Mouse (Mus musculus): ENCODE results near the gene Stmn3. TPM values are rescaled to one million over a fixed set of nuclear protein-coding genes. Genes with fewer than 3 reads are reported as not detected.

Stmn3 gene
- polyA plus RNA-seq (2016; fragmentation: Nextera tagmentation; extraction: Ambion mirVana): 122 and 329 TPM in 2 replicates

DNA sequence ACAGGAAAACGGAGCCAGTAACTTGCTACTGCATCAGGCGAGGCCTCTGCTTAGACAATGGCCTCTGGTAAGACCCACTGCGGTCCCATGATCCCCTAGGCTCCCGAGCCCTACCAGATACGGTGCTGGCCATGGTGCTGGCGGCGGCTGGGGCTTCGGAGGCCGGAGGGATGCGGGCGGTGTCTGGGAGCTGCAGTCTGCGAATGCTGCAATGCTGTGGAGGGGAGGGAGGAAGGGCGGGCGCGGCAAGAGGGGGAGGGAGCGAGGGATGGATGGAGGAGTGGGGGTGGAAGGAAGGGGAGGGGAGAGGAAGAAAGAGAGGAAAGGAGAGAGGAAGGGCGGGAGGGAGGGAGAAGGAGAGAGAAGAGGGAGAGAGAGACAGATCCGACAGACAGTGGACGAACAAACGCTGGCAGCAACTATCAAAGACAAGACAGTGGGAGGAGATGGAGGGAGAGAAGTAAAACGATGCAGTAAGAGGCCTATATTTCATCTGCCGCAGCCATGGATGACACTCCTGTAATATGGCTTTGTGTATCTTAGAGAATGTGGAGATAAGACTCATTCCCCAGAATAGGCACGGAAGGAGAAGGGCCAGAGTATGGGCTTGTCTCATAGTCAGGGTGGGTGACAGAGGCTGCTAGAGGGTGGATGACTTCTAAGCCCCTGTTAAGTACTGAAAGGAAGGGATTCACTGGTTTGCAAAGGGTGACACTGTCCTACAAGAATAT is at the start of gene Stmn3:
Stmn3 (minus strand) TSS at position 421 of the 731 bp plus-strand sequence.
- peak within 1 kb of the TSS; percentile 68 for H3K4me3 ChIP-seq
- H3K9me3 ChIP-seq: no peaks in the 10 kb centered on the region
- no peaks in the 10 kb centered on the region for H3K36me3 ChIP-seq
- peaks cover 25% of the 10 kb centered on the region for H3K4me1 ChIP-seq (replicated peaks)
- peaks cover 65% of the 10 kb centered on the region for H3K27me3 ChIP-seq (ENCODE audit: insufficient read depth, poor library complexity, severe bottlenecking)
- H3K27ac ChIP-seq: peak within 1 kb of the TSS; percentile 90
- DNase-seq (ENCODE audit: low spot score): peak; percentile 80
- 4% methylated on average over 23 of the region's 23 CpGs for WGBS

GRCm38 (mm10) chr2:181363946-181364345 is 49.6 kb upstream of the Stmn3 start:
- peaks cover 41% of the 10 kb centered on the region for H3K4me1 ChIP-seq (replicated peaks)
- H3K4me3 ChIP-seq: peak overlapping the region; percentile 90
- H3K27ac ChIP-seq: no peak overlapping the region
- peaks cover 62% of the 10 kb centered on the region for H3K36me3 ChIP-seq
- no peak for DNase-seq (ENCODE audit: low spot score)
- H3K9me3 ChIP-seq: no peaks in the 10 kb centered on the region
- 81% methylated on average over 3 of the region's 3 CpGs for WGBS
- no peaks in the 10 kb centered on the region for H3K27me3 ChIP-seq (ENCODE audit: insufficient read depth, poor library complexity, severe bottlenecking)

DNA sequence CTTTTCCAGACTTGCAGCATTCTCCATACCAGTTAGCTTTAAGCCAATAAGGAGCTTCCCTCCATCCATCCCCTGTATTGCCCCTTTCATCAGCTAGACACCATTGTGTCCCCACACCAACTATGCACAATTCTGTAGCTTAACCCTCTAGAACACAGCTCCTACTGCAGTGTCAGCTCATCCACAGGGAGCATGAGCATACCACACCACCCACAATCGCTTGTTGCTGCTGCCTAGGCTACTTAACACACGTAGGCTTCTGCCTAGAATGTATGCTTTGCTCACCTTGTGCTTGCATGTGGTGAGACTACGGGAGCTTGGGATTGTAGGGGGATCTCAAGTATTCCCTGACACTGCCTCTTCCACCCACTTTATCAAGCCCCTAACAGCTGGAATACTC is 42.5 kb upstream of the Stmn3 start:
- no peak overlapping the region for H3K27ac ChIP-seq
- H3K9me3 ChIP-seq: no peaks in the 10 kb centered on the region
- WGBS: 83% methylated on average over 3 of the region's 3 CpGs
- peaks cover 100% of the 10 kb centered on the region for H3K36me3 ChIP-seq
- no peak overlapping the region for H3K4me3 ChIP-seq
- H3K27me3 ChIP-seq (ENCODE audit: insufficient read depth, poor library complexity, severe bottlenecking): no peaks in the 10 kb centered on the region
- H3K4me1 ChIP-seq (replicated peaks): no peaks in the 10 kb centered on the region
- no peak for DNase-seq (ENCODE audit: low spot score)

DNA sequence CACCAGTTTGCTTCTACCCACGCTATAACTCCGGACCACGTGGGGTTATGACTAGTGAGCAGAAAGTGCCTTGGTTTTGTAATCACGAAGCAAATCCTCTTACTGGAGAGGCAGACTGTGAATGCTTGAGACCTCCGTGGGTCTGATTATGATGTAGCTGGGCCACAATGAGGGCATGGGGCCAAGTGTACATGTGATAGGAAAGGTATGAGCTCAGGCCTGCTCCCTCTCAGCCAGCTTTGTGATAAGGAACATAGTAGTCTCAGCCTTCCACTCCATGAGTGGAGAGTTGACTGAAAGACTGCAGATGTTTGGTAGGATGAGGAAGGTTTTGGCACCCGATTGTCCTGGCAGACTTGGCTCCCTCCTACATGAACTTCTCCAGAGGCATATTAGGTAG is 28.5 kb upstream of the Stmn3 start:
- WGBS: 97% methylated on average over 6 of the region's 6 CpGs
- no peak for DNase-seq (ENCODE audit: low spot score)
- H3K9me3 ChIP-seq: no peaks in the 10 kb centered on the region
- H3K27me3 ChIP-seq (ENCODE audit: insufficient read depth, poor library complexity, severe bottlenecking): no peaks in the 10 kb centered on the region
- no peak overlapping the region for H3K4me3 ChIP-seq
- H3K36me3 ChIP-seq: peaks cover 95% of the 10 kb centered on the region
- no peak overlapping the region for H3K27ac ChIP-seq
- no peaks in the 10 kb centered on the region for H3K4me1 ChIP-seq (replicated peaks)

DNA sequence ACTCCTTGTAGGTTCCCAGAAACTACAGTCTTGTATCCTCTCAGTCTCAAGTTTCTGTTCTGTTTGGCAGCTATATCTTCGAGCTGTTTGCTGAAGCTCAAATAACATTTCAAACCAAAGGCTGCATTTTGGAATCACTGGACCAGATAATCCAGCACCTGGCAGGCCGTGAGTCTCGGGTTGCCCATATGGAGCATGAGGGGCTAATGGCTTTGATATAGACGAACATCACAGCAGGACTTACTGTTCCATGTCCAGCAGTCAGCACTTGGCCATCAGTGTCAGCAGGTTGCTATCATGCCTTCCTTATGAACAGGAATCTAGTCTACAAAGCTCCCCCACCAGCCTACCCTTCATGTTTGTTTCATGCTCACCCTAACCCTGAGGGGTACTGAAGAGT is 26.1 kb upstream of the Stmn3 start:
- WGBS: 90% methylated on average over 4 of the region's 4 CpGs
- no peak overlapping the region for H3K27ac ChIP-seq
- no peak for DNase-seq (ENCODE audit: low spot score)
- peaks cover 95% of the 10 kb centered on the region for H3K36me3 ChIP-seq
- no peaks in the 10 kb centered on the region for H3K27me3 ChIP-seq (ENCODE audit: insufficient read depth, poor library complexity, severe bottlenecking)
- no peaks in the 10 kb centered on the region for H3K4me1 ChIP-seq (replicated peaks)
- no peaks in the 10 kb centered on the region for H3K9me3 ChIP-seq
- no peak overlapping the region for H3K4me3 ChIP-seq

DNA sequence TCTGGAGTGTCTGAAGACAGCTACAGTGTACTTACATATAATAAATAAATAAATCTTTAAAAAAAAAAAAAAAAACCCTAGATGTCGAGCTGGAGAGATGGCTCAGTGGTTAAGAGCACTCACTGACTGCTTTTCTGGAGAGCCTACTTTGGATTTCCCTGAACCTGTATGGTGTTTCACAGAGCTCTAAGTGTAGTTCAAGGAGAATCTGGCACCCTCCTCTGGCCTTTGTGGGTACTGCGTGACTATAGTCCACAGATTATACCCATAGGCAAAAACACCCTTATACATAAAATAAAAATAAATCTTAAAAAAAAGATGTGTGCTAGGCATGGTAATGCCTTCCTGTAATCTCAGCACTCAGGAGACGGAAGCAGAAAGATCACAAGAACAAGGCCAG is 19.7 kb upstream of the Stmn3 start:
- H3K27ac ChIP-seq: no peak overlapping the region
- H3K4me1 ChIP-seq (replicated peaks): no peaks in the 10 kb centered on the region
- WGBS: 64% methylated on average over 3 of the region's 3 CpGs
- no peaks in the 10 kb centered on the region for H3K27me3 ChIP-seq (ENCODE audit: insufficient read depth, poor library complexity, severe bottlenecking)
- DNase-seq (ENCODE audit: low spot score): peak; percentile 61
- H3K9me3 ChIP-seq: no peaks in the 10 kb centered on the region
- H3K36me3 ChIP-seq: peaks cover 93% of the 10 kb centered on the region
- no peak overlapping the region for H3K4me3 ChIP-seq

- Histone ChIP-seq H3K27ac (no peak overlapping the region), H3K9me3 (no peaks in the 10 kb centered on the region), H3K4me1 (replicated peaks) (no peaks in the 10 kb centered on the region), H3K36me3 (peaks cover 93% of the 10 kb centered on the region), H3K27me3 (ENCODE audit: insufficient read depth, poor library complexity, severe bottlenecking) (no peaks in the 10 kb centered on the region), H3K4me3 (no peak overlapping the region)
- DNase-seq (ENCODE audit: low spot score): no peak
Observed at GRCm38 (mm10) chr2:181332542-181332941, 18.2 kb upstream of the Stmn3 start.

DNA sequence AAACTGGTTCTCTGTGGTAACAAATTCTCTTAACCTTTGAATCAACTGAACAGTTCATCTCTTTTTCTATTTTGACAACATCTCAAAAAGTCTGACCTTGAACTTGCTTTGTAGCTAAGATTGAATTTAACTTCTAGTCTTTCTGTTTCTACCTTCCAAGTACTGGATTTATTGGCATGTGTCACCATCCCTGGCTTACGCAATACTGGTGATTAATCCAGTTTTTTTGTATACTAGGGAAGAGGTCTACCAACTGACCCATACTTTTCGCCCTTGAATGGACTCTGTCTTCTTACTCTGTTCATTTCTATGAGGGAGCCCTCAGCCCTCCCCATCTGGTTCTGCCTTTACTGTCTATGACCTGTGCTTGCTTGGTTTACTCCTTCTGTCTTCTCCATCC is 11.8 kb upstream of the Stmn3 start:
- Histone ChIP-seq H3K4me1 (replicated peaks) (no peaks in the 10 kb centered on the region), H3K27me3 (ENCODE audit: insufficient read depth, poor library complexity, severe bottlenecking) (no peaks in the 10 kb centered on the region), H3K27ac (no peak overlapping the region), H3K36me3 (peaks cover 92% of the 10 kb centered on the region), H3K4me3 (no peak overlapping the region), H3K9me3 (no peaks in the 10 kb centered on the region)
- 96% methylated on average over 2 of the region's 2 CpGs for WGBS
- no peak for DNase-seq (ENCODE audit: low spot score)

DNA sequence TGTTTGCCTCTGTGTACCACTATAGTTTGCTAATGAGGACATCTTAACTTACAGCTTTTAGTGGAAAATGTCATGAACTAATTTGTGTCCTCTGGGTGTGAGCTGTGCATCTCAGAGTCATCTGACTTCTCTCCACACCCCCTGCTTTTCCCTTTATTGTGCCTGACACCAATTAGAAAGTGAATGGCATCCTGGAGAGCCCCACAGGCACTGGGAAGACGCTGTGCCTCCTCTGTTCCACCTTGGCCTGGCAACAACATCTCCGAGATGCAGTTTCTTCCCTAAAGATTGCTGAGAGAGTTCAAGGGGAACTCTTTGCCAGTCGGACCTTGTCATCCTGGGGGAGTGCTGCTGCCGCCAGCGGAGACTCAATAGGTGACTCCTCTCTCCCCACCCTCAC is 7.8 kb upstream of the Stmn3 start:
- DNase-seq (ENCODE audit: low spot score): no peak
- no peak overlapping the region for H3K27ac ChIP-seq
- H3K9me3 ChIP-seq: no peaks in the 10 kb centered on the region
- peaks cover 3% of the 10 kb centered on the region; the same call in 1 of the 2 replicates for H3K27me3 ChIP-seq (ENCODE audit: insufficient read depth, poor library complexity, severe bottlenecking)
- 72% methylated on average over 5 of the region's 5 CpGs for WGBS
- no peak overlapping the region for H3K4me3 ChIP-seq
- H3K36me3 ChIP-seq: peaks cover 53% of the 10 kb centered on the region
- peaks cover 17% of the 10 kb centered on the region for H3K4me1 ChIP-seq (replicated peaks)

- no peak for DNase-seq (ENCODE audit: low spot score)
- WGBS: 14% methylated on average over 7 of the region's 7 CpGs
- no peaks in the 10 kb centered on the region for H3K9me3 ChIP-seq
- peaks cover 32% of the 10 kb centered on the region for H3K36me3 ChIP-seq
- peak overlapping the region; percentile 69 for H3K4me3 ChIP-seq
- H3K27ac ChIP-seq: peak overlapping the region; percentile 91
- peaks cover 17% of the 10 kb centered on the region for H3K4me1 ChIP-seq (replicated peaks)
- peaks cover 21% of the 10 kb centered on the region for H3K27me3 ChIP-seq (ENCODE audit: insufficient read depth, poor library complexity, severe bottlenecking)
Observed at GRCm38 (mm10) chr2:181320103-181320499, 5.8 kb upstream of the Stmn3 start.

DNA sequence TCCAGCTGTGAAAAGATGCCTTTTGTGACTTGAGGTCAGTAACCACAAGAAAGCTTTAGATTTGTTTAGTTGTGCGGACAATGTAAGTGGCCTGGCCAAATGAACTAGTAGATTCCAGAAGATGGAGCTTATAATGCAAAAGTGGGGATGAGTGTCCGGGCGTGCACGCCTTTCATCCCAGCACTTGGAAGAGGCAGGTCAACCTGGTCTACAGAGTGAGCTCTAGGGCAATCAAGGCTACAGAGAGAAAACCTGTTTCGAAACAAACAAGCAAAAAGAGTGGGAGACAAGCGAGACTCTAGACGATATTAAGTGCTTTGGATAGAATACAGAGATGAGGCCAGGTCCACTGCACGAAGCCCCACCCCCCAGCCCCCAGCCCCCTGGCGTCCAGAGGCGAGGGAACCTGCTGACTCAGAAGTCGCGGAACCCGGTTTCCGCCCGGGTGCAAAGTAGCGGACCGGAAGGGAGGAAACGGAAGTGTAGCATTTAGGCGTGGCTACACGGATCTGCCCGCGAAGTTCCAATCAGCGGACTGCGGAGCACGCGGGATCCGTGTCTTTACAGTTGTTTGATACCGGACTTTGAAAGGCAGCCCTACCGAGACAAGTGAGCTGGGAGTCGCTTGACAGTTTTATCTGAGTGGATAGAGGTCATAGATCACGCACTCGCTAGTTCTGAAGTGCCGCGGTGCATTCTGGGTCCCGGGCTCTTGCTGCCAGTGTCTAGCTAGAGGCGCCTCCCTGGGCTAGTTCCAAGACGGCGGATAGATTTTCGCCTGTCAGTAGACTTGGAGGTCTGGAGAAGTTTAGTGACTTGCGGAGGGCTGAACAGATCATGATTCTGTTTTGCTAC is 5.2 kb upstream of the Stmn3 start, which contains the start of gene Rtel1:
Rtel1 (plus strand) TSS at position 492 of the 855 bp plus-strand sequence.
- 7% methylated on average over 40 of the region's 40 CpGs for WGBS
- peaks cover 27% of the 10 kb centered on the region for H3K27me3 ChIP-seq (ENCODE audit: insufficient read depth, poor library complexity, severe bottlenecking)
- H3K4me3 ChIP-seq: peak within 1 kb of the TSS; percentile 69
- peak within 1 kb of the TSS; percentile 91 for H3K27ac ChIP-seq
- H3K4me1 ChIP-seq (replicated peaks): peaks cover 17% of the 10 kb centered on the region
- peaks cover 26% of the 10 kb centered on the region for H3K36me3 ChIP-seq
- peak; percentile 91 for DNase-seq (ENCODE audit: low spot score)
- H3K9me3 ChIP-seq: no peaks in the 10 kb centered on the region

DNA sequence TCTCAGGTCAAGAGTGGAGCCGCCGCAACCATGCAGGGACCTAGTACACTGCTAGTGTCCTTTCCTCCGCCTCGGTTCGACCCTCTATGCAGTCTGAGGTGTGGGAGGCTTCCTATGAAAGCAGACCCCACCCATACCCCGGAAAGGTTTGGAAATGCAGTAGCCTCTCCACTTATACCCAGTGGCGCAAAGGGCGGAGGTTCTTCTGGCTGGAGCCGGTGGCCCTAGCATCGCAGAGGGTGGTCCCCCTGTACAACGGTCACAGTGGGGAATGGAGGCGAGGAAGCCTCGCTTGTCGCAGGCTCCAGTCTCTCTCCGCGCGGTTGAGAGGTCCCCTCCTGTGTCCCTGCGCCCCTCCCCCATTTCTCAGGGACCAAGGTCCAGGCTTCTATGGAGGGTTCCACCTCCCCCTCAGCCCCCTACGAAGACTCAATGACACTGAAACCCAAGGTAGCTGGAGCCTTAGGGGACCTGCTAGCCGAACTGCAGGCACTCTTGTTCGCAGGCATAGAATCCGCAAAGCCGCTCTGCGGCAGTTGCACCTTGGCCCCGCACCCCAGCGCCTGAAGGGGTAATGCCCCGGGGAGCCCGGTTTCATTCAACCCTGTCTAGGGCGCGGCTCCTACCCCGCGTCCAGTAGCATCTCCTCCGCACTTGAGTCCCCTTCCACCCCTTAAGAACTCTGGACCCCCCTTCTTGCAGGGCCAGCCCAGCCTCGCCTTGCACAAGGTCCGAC is 788 bp downstream of the Stmn3 start:
- H3K4me1 ChIP-seq (replicated peaks): peaks cover 21% of the 10 kb centered on the region
- peaks cover 72% of the 10 kb centered on the region for H3K27me3 ChIP-seq (ENCODE audit: insufficient read depth, poor library complexity, severe bottlenecking)
- H3K4me3 ChIP-seq: peak overlapping the region; percentile 68
- H3K27ac ChIP-seq: peak overlapping the region; percentile 90
- no peaks in the 10 kb centered on the region for H3K9me3 ChIP-seq
- DNase-seq (ENCODE audit: low spot score): peak; percentile 20
- H3K36me3 ChIP-seq: peaks cover 7% of the 10 kb centered on the region
- 2% methylated on average over 35 of the region's 35 CpGs for WGBS

All from hindbrain, embryonic 10.5 days (tissue).